Mouse (Mus musculus) thymus, postnatal 25 days (tissue): Measurements from ENCODE around the gene Sec11a.
"Not testable (repeated sequence)": the region's sequence is repeated elsewhere in the genome, so short reads cannot be mapped to it uniquely, and the experiment has no call there.

Source experiments
- DNase-seq: peaks from one replicate; pipeline ENCODE4 v3.0.0; 2022

The Sec11a gene

DNA sequence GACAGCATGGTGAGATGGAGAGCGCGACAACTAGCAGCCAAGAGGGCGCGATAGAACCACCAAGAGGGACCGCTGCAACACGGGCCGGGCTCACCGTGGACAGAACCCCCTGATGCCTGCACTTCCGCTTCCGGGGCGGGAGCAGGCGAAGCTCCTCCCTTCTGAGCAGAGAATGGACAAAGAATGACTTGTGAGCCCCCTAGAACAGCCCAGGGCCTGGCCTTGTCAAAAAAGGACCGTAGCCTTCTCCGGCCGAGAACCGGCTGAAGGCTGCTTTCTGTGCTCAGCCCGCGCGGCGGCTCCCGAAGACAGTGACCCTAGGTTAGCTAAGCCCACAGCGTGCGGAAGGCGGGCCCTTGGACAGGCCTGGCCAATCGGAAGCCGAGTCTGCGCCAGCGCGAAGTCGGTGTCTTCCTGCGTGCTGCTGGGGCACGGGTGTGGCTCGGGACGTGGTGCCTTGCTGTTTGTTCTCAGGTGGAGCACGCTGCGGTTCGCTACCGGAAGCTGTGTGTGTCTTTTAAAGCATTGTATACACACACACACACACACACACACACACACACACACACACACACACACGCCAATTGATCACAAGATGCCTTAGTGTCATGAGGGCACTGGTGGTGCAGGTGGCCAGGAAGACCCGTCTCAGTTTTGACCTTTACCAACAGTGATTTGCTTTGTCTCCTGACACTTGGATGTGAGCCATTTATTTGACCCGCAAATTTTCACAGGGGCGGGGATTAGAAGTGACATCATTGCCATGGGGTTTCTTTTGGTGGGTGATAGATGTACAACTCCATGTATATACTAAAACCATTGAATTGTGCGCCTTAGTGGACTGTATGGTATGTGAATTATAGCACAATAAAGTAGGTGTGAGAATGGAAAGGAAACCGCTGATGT, at the start of gene Sec11a:
Gene Sec11a, minus strand, starts transcription at position 336 of the 906 bp plus-strand sequence.
- peak; percentile 96 for DNase-seq

DNA sequence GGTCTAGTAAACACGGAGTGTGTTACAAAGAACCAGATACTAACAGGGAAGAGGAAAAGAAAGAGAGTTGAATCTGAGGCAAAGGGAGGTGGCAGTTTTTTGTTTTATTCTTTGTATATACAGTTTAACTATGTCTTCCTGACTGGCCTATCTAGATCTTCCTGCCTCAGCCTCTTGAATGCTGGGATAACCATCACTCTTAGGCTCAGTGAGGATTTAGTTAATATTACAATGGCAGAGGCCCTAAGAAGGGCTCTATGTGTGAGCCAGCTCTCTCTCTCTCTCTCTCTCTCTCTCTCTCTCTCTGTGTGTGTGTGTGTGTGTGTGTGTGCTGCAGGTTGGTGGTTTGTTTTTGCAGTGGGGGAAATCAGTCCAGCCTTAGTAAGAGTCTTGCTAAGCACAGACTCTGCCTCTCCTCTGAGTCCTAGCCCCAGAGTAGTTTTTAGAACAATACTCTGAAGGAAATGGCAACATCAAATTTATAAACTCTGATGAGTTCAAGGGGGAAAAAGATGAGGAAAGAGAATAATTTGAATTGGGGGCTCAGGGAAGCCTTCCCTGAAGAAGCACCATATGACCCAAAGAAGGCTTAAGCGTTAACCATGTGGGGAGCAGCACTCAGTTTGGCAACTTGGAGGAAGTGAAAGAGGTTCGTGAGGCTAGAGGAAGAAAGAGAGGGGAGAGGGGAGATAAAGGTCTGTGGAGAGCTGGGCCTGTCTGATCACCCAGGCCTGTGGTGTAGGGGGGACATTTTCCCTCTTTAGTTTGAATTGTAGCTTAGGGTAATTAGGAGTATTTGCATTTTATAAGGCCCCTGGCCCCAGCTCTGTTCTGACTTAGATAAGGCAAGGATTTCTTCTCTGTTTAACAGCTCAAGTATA, 47.9 kb upstream of the Sec11a start:
- peak; percentile 40 for DNase-seq

DNA sequence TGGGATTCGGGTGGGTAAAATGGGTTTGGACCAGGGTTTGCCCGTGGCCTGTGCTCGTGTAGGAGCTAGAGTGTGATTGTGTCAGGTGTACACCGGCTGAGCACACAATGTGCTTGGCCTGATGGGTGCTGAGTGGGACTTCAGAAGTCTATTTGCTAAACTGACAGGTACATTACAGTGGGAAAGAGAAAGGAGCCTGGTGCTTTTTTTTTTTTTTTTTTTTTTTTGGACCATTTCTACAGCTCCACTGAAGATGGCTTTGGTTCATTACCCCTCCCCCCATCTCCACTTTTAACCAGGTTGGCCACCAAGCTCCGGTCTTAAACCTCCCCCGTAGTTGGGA, 47.1 kb upstream of the Sec11a start:
- DNase-seq: peak; percentile 23

DNA sequence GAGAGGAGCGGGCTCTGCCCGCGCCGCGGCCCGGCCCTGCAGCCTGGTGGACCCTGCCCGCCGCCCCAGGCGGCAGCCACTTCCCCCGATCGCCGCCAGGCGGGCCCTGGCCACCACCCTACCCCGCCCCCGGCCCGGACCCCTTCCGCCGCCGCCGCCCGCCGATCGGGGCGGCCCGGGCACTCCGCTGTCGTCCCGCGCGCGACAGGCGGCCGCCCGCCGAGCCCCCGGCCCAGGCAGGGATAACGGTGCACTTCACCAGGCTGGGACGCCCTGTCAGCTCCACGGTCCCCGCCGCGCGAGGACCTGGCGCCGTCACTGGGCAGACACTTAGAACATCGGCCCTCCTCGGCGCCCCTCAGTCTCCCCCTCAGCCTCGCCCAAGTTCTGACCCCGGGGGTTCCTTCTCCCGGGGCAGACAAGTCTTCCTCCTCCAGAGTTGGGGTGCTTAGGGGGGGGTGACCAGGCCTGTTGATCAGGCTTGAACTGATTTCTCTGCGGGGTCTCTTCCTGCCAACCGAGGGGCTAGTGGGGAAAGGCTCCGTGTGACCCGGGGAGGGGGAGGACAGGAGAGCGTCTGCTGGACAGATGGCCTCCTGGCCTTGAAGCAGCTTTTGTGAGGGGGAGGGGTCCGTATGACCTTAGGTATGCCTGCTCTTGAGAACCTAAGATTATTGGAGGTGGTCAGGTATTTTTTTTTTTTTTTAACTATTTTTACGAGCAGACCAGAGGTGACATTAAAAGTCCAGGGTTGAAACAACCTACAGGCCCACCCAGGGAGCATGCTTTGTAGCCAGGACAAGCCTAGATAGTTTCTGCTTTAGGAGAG, 46.5 kb upstream of the Sec11a start:
- DNase-seq: no peak

DNA sequence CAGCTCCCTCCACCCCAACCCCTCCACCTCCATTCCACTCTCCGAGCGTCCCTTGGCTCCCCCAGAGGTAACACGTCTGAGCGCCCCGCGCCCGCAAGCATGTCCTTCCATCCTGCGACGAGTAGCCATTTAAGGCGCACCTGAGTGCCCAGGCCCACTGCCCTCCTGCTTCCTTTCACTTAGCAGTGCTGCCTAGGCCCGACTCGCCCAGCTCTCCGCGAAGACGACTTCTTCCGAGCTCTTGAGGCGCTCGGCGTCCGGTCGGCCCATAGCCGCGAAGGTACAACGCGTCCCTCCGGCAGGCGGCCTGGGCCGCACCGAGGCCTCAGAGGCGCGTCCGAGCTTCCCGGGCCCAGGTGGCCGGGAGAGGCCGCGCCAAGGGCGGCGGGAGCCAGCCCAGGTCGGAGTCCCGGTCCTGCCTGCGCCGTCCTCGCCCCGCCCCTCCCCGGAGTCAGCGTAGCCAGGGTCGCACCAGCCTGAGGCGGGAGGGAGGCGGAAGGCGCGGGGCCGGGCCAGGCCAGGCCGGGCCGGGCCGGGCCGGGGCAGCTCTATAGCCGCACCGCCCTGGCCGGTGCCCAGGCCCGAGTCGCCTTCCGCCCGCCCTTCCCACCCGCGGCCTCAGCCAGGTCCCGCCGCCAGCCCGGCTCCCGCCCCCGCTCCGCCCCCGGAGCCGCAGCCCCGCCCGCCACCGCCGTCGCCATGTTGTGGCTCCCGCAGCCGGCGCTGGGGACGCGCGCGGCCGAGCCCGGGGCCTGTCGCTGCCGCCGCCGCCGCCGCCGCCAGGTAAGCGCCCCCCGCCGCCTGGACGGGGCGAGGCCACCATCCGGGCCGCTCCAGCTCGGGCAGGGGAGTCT, 45.6 kb upstream of the Sec11a start, which contains the start of gene Zfp592:
Gene Zfp592, plus strand, starts transcription at position 702 of the 854 bp plus-strand sequence.
- peak; percentile 85 for DNase-seq

DNA sequence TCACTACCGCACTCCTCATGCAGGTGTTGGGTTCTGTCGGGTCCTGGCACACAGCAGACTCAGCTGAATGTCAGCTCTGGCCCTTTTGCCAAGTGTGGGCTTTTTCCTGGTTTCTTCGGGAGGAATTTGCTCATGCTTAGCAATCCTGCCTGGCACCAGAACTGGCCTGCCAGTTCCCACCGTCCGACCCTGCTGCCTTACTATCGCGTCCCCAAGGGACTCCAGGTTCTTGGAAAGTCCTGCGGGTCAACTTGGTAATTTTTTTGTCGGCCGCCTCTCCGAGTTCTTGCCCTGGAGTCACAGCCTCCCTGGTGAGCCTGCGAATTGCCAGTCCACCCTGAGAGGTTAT, 45.0 kb upstream of the Sec11a start:
- DNase-seq: no peak

DNA sequence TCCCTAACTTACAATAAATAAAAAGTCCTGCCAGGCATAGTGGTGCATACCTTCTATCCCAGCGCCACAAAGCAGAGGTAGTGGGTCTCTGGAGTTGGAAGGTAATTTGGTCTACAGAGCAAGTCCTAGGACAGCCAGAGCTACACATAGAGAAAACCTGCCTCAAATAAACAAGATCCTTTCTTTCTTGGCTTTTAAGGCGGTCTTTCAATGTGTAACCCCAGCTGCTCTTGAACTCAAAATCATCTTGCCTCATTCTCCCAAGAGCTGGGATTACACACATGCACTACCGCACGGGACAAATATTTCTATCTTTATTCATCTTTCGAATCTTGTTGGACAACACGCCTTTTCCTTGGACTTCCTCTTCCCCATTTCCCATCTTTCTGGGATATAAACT, 44.5 kb upstream of the Sec11a start:
- no peak for DNase-seq

DNA sequence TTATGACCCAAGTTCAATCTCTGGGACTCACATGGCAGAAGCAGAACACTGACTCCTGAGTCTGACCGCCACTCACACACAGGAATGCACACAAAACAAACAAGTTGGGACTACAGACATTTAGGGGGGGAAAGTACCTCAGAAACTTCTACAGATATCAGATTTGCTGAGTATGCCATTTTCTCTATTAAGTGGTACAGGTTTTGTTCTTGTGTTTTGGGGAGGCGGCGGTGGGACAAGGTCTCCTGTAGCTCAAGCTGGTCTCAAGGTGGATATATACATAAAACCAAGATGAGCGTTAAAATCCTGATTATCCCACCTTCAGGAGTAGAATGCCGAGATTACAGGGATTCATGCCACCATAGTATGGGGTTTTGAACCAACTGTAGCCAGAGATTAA, 44.0 kb upstream of the Sec11a start:
- DNase-seq: no peak

DNA sequence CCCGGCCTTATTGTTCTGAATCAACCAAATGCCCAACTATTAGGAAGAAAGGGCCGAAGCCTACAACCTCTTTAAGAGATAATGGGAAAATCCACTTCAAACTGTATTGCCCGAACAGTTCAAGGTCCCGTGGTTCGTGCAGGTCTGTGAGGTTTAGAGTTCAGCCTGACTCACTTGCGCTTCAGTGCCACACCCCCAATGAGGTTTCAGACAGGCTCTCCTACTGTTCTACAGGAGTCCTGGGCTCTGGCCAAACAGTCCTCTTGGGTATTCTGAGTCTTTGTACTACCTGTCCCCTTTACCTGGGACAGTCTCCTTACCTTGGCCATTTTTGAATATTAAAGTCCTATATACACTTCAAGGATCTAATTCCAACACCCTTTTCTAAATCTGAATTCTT, 42.7 kb upstream of the Sec11a start:
- DNase-seq: no peak

DNA sequence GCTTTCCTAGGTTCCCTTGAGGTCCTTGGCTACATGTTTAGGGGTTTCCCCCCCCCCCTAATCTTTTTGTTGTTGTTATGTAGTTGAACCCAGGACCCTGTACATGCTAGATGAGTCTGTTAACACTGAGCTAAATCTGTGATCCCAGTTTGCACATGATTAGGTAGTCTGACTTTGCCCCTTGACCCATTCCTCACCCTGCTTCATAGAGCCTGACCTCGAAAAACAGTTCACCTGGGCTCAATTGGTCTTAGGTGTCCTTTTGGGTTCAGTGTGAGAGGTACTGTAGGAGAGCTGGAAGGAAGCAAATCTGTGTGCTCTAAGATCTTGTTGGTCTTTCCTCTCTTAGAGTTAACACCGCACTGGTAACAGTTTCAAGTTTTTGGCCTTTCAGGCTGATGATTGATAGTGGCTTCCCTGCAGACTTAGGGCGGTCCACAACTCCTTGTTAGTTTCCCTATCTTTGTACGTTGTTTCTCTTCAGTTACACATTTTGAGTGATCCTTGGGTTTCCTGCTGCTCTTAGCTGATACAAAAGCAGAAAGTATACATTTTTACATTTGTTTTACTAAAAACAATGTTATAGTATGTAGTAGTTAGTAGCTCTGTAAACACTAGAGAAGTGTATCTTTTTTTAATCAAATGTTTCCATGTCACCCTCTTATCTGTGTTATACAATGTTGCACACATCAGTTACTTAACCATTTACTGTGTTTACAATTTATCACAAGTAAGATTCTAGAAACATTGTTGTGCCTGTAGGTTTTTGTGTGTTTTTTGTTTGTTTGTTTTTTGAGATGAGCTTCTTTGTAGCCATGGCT, 40.4 kb upstream of the Sec11a start:
- no peak for DNase-seq

DNA sequence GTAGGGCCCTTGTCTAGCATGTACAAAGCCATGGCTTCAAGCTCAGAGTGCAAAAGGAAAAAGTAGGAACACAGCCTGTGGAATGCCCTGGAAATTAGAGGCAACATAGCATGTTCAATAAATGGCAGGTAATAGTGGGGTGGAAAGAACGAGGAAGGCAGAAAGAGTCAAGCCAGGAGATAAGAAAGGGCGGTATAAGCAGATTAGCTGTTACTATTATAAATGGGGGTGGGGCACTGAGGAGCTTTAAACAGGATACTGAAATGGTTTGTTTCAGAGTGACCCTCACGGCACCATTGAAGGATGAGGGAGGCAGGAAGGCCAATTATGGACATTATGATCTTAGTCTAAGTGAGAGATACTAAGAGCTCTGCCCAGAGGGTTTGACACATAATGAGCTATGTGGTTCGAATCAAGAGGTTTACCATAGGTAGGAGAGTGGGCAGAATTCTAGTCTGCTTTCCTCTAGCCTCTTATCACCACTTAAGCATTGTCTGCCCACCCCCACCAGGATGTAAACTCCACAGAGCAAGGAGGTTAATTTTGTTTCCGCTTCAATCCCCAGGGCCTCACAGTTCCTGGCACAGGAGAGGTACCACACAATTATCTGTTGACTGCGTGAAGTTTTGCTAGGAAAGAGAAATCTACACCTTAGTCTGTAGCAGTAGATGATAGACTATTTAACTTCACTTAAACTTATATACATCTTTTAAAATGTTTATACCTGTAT, 39.0 kb upstream of the Sec11a start:
- DNase-seq: peak; percentile 12

DNA sequence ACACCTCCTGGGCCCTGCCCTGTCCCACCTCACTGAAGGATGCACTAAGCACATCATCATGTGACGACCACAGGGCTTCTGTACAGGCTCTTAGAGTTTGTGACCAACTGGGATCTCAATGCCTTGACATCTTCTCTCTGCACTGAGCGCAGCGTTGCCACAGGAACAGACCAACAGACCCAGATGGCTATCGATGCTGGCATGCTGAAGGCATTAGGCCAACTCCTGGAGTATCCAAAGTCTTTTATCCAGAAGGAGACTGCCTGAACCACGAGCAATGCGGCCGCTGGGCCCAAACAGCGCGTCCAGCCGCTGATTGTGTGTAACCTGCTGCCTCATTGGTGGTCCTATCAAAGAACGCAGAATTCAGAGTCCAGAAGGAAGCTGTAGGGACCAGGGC, 33.0 kb upstream of the Sec11a start:
- DNase-seq: no peak

DNA sequence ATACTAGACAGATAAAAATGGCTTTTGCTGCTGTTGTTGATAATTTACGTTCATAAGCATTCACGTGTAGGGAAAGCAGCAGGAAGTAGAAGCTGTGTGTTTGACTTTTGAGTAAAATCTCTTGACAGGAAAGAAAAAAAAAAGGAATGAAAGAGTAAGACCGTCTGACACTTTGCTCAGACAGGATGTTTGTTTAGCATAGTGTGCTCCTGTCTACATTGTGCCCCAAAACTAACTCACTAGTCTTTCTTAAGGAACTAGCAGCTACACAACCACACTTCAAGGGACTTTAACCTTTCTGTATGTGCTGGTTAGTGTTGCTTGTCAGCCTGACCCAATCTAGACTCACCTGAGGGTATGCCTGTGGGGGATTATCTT, 26.0 kb upstream of the Sec11a start:
- DNase-seq: not testable (repeated sequence)

DNA sequence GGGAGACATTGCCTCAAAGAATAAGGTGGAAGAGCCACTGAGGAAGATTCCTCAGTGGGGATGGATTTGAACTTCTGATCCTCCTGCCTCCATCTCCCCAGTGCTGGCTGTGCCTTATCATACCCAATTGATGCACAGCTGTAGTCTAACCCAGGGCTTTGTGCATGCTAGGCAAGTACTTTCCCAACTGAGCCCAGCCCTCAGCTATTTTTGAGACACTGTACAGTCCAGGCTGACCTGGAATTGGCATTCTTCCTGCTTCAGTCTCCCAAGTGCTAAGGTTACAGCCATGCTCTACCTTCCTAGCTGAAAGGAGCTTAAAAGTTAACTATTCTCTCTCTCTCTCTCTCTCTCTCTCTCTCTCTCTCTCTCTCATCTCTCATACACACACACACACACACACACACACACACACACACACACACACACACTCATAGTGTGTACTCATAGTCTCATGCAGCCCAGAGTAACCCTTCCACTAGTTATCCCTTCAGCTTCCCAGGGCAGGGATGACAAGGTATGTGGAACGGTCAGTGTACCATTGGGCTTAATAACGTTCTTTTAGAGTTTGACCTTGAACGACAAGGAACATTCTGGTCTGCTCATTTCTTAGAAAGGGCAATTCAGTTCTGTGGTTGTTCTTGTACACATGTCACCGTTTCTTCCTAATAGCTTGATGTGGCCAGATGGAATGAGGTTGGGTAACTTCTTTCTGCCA, 25.5 kb upstream of the Sec11a start:
- DNase-seq: not testable (repeated sequence)

DNA sequence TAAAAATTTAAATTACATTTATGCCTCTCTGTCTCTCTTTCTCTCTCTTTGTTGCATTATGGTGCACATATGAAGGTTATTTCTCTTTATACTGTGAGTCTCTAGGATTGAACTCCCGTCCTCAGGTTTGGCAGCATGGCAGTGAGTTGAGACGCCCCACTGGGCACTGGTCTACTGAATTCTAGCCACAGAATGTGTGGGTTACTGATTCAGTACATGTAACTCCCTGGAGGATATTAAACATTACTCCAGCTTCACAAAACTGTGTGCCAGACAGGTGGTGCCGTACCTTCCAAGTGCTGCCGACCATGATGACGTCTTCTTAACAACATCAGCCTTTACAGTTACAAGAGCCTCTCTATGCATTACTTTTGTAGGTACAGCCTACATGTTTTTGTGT, 24.5 kb upstream of the Sec11a start:
- no peak for DNase-seq

DNA sequence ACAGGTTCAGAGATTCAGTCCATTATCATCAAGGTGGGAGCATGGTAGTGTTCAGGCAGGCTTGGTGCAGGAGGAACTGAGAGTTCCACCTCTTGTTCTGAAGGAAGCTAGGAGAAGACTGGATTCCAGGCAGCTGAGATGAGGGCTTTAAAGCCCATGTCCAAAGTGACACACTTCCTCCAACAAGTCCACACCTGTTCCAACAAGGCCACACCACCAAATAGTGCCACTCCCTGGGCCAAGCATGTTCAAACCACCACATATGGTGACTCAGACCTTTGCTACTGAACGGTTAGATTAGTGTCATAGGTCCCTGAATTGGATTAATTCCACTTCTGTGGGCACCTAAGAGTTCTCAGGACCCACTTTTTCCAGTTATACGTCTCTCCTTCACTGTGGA, 23.8 kb upstream of the Sec11a start:
- no peak for DNase-seq

DNA sequence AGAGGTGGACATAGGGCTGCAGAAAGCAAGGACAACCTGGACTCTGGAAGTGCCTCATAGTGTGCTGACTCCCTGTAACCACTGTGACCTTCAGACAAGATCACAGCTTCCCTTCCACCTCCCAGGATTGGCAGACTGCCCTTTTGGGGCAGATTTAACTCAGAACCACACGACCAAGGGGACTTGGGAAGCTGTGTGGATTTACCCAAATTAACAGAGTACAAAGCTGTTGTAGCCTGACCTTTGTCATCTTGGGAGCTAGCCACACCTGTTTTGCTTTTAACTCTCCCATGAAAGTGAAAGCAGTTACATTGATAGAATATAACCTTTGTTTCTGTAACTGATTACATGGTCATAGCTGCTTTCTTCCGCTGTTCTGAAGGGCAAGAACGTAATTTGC, 23.3 kb upstream of the Sec11a start:
- DNase-seq: no peak

DNA sequence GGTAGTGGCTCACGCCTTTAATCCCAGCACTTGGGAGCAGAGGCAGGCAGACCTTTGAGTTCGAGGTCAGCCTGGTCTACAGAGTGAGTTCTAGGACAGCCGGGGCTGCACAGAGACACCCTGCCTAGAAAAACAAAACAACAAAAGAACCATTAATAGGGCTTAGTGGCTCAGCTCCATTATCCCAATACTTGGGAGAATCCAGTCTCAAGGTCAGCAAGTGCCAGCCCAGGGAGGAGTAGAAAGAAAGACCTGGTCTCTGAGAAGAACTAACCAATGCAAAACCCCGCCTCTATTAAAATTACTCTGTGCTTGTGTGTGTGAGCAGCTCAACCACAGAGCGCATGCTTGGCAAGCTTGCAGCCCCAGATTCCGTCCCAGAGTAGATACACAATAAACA, 15.2 kb upstream of the Sec11a start:
- no peak for DNase-seq

DNA sequence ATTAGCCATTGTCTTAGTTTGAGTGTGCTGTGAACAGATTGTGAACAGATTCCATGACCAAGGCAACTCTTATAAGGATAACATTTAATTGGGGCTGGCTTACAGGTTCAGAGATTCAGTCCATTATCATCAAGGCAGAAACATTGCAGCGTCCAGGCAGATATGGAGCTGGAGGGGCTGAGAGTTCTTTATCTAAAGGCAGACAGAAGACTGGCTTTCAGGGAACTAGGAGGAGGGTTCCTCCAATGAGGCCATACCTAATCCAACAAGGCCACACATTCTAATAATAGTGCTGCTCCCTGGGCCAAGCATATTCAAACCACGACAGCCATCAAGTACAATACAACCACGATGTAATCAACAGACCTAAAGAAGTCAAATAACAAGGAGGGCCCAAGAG, 11.4 kb upstream of the Sec11a start:
- no peak for DNase-seq

DNA sequence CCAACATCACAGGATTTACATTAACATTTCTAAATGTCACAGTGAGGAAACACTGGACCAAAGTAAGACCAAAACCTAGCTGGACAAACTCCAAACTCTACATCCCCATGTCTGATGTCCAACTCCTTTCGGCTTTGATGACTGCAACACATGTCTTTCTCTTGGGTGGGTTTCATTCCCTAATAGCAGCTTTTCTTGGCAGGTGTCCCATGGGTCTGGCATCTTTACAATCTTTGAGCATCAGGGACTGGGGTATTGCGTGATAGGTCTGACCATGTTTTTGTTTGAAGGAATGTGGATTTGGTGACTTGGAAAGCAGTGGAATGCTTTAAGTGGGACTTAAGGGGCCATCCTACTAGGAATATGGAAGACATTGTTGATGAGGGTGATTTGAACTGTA, 9.3 kb upstream of the Sec11a start:
- no peak for DNase-seq
